Mouse (Mus musculus) heart, postnatal 36 days (tissue): ENCODE measurements around the gene Ank2. TPM values are rescaled to one million over a fixed set of nuclear protein-coding genes. Genes with fewer than 3 reads are reported as not detected.

Source experiments
- DNase-seq, 2 experiments: peaks; one replicate each; pipeline ENCODE4 v3.0.0; 2021 to 2022
- intact Hi-C: fragments of 180-260 bp; cut with DNase I; formaldehyde crosslinking; loops from one replicate; pipeline ENCODE4 v1.15.1; 2025
- total RNA-seq, 2 experiments: library from RNA; stranded (reverse); gene quantifications; 2 replicates each; pipeline ENCODE4 v1.2.3; 2021

Gene Ank2
- total RNA-seq, 2 experiments from 2014 or later: 334 to 351 TPM

DNA sequence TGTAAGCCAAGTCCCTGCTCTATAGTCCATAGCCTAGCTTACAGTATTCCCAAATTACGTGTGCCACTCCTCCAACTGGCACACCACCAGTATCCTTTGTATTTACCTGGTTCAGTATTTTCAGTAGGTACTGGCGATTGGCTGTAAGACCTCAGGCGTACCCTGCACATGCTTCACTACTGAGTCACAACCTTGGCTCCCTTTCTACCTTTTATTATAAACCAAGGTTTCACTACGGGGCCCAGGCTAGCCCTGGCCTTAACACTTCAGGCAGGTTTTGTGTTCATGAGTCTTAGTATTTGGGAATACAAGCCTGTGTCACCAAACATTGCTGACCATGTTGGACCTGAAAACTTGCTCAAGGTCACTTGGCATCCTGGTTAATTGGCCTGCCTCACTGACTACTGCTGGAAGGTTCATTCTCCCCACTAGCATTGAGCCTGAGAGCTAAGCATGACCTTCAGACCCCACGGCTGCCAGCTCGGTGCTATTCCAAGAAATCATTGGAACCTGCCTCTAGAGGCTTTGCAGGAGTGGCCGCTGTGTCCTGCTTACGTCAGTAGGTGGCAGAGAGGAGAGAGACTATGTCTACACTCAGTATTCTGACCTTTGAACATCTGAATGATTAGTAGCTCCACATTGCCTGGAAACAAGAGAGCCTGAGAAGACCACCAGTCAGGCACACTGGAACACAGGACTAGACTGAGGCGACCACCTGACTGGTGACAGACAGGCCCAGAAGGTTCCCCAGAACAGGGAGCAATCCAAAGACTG lies 494.1 kb downstream of the Ank2 start:
- DNase-seq: peak in 1 of 2 experiments; percentile 23
- intact Hi-C loops: no loop called here

DNA sequence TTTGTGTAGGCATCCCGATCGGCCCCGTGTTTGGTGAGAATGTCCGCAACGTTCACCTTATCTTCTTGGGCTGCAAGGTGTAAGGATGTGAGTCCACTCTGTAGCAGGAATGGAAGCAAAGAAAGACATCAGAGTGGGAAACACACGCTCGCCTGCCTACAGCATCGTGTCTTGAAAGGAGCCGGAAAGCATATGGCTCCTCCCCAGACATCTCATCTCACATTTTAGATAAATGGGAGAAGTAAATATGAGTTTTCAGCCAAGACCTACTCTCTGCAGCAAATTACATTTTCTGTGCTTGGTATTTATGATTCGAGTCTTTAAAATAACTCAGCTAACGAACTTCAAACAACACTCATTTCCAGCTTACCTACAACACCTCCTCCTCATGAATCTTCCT lies 495.2 kb downstream of the Ank2 start:
- DNase-seq: no peak
- intact Hi-C loops: no loop called here

DNA sequence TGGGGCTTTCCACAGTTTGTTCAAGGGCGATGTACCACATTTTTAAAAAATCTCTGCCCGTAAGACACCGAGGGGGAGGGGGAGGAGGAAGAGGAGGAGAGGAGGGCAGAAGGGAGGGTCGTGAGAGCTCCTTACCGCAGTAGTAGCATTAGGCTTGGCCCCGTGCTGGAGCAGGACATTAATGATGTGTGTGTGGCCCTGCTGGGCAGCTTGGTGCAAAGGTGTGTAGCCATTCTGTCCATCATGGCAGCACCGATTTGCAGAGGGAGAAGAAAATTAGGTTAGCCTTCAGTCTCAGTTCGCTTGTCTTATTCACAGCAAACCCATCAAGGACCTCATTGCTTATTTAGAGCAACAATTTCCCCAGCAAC lies 500.4 kb downstream of the Ank2 start:
- intact Hi-C loops: no loop called here

DNA sequence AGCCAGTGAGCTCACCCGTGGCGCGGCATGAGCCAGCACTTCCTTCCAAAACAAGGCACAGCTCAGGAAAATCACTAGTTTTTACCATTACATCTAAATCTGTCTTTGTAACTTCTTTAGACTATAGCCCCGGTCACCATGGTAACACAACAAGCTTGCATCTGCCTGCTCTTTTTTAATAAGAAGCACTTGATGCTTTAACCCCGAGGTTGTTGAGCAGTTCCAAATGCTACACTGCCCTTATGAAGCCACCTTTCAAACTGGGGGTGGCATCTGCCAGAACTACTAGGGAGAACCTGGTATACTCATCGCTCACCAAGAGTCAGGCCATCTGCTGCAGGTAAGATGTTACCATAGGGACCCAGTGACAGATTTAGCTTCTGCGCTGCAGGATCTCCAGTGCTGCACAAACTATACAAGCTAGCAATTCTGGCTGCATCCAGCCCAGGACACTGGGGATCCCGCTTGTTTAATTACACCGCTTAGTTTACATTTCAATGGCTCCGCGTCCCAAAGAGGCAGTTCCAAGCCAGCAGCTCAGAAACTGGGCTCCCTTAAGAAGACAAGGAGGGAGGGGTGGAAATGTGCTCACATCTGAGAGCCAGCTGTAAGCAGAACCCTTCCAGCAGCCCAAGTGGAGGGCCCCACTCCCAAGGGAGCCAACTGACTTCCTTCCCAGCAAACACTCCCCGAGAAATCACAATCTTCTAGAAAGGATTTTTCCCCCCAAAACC lies 501.0 kb downstream of the Ank2 start:
- peak; percentile 35 to 49 for DNase-seq
- intact Hi-C loops: no loop called here

More for the DNA sequence above, 500.4 kb downstream of the Ank2 start:
- no peak for DNase-seq

DNA sequence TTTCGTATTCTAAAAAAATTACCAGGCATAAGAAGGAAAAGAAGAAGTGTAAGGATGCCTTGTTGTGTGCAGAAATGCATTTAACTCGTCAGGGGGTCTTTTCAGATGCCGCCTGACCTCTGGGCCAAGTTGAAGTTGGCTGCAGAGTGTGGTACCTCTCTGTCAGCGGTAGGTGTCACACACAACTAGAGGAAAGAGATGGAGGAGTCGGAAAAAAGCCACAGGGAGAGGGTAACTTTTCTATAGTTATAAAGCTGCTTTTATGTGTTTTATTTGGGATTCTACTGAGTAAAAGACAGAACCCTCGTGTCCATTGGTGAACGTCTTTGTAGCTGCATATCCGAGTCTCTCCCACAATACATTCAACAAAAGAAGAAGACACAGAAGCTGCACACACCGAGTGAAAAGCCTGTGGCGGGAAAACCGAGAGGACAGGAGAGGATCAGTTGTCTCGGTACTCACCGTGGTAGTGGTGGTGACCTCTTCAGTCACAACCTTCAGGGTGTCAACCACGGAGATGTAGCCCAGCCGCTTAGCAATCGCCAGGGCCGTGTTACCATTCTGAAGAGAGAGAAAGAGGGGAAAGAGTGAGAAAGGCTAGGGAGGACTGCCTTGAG lies 501.7 kb downstream of the Ank2 start:
- intact Hi-C loops: no loop called here

DNA sequence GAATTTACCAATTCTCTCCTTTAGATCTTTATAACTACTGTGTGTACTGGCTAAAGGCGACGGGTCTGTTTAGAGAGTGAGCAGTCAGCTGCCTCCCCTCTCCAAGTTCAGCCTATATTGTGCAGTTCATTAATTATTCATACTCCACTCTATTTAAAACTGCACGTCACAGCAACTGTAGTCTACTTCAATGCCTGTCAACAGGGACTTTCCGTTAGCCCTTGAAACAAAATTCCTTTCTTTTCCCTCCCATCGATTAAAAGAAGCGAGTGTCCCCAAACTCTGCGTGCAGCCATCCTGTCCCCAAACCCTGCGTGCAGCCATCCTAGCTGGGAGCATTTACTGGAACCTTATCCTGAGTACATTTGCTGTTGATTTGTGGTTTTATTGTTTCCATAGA lies 502.4 kb downstream of the Ank2 start:
- no peak for DNase-seq
- intact Hi-C loops: no loop called here

More for the DNA sequence above, 501.7 kb downstream of the Ank2 start:
- DNase-seq: no peak

DNA sequence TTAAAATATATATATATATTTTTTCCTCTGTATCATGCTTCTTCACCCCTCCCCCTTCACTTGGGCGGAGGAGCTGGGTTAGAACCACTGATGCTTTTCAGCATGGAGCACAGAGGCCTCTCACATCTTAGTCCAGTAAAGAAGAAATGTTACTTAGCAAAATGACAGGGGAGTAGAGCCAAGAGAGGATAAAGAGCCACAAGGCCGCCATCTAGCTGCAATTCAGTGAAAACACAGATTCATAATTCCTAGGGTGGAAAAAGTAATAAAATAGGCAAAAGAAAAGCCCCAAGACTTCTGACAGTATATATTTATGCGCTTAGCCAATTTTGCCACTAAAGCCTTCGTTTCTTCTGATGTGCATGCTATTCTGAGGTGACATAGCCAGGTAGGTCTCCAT lies 503.2 kb downstream of the Ank2 start:
- DNase-seq: no peak
- intact Hi-C loops: no loop called here

DNA sequence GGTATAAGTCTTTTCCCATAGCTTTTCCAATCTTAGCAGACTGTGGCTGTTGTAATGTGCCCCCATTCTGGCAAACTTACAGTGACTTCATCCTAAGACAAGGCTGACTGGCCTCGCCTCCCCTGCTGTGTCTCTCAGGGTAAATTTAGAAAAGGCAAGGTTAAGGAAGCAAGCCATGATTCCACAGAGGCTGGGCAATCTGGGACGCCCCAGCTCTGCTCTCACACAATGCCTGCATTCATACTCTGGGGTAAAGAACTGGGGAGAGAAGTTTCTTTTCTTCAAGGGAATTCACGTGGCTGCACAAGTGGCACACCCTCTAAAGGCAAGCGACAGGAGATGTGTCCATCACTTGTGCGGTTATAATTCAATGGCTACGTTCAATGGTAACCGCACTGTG lies 505.0 kb downstream of the Ank2 start:
- intact Hi-C loops: no loop called here
- no peak for DNase-seq

DNA sequence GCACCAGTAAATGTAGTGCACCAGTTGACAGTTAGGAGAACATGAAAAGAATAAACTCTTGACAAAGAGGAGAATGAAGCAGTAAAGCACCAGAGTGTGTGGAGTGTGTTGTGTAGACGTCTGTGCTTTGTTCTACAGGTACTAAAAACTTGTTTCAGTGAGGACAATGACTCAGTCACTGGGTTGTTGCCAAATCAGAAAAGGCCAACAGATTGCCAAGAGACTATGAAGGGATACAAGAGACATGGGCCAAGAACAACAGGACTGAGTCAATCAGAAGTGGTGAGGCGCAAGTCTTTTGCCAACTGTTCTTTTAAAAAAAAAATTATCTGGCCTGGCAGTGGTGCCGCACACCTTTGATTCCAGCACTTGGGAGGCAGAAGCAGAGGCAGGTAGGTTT lies 509.2 kb downstream of the Ank2 start:
- peak in 1 of 2 experiments; percentile 28 for DNase-seq
- intact Hi-C loops: no loop called here

DNA sequence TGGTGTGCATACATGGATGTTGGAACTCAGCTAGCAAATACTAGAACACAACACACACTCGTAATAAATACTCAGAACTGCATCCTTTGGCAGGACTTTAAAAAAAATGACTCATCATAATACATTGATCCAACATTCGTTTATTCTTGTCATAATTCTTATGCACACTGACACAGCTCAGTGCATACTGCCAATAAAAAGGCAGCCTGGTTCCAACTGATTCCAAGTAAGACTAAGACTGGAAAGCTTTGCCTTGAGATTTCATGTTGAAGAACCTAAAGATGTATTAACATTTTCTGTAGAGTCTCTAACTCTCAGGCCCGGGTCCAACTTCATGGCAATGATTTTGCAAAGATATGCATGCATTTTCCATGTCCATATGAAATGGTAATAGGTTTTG lies 512.5 kb downstream of the Ank2 start:
- intact Hi-C loops: no loop called here
- DNase-seq: no peak

DNA sequence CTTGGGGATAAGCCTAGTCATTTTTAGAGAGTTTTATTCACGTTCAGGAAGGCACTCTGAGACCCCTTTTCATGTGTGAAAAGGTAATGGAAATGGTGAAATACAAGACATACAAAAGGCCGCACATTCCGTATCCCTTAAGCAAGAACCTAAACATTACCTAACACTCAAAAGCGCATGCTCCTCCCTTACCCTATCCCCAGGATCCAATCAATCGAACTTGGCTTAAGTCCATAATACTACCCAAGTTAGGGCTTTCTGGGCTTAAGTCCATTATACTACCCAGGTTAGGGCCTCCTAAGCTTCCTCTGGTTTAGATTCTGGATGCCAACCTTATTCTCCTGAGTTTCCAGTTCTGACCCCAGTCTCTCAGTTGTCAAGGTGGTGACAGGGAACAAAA lies 516.3 kb downstream of the Ank2 start:
- intact Hi-C loops: no loop called here
- no peak for DNase-seq

DNA sequence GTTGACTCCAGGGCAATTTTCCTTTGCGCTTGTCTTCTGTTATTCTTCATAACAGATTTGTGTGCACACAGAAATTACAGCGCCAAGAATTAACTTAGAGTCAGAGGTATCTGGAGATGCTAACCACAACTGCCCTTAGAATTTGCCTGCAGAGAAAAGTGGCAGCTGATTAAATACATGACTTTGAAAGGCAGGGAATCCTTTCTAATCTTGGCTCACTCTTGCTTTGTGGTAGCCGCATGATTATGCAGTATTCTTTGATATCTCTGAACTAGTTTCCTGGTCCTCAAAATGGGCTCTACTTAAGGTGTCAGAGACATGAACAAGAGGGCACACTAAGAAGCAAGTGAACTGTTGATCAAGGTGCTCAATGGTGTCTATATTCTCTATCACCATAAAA lies 518.0 kb downstream of the Ank2 start:
- DNase-seq: no peak
- intact Hi-C loops: no loop called here

DNA sequence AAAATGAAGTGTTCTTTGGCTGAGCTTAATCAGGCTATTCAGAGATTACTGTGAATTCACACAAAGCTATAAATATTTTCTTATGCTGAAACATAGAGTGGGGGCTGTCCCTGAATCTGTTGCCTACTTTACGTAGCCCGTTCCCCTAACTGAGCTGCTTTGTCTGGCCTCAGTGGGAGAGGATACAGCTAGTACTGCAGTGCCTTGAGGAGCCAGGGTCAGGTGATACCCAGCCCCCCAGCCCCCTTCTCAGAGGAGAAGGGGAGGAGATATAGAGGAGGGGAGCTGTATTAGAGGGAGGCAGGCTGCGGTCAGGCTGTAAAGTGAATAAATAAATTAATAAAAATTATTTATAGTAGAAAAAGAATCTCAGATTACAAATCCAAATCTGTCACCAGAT lies 519.5 kb downstream of the Ank2 start:
- intact Hi-C loops: loop anchor here (5.0 kb wide), 1 partner anchor 33 kb away; no protein-coding TSS in a partner anchor

DNA sequence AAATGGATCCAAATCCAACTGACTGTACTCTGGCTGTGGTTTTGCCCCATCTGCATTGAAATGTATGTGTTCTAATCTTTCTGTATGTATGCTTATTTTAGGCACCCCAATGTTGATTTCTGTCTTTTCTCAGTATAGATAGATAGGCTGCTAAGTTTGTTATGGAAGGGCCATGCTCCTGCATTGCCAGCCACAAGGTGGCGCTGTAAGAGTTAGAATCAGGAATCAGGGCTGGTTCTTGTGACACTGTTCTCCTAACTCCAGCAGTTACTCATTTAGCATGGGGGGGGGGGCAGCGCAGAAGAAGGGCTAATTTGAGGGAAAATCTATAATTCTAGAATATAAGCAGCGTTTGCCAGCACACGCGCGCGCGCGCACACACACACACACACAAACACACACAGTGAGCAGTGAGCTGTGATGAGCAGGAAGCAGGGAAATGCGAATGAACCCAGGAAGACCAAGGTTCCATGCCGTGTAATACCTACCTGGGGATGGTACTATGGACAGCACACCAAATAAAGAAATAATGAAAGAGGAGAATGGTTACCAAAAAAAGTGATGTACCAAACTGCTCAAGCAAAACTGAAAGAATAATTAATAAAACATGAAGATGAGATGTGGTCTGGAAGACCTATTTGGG lies 520.3 kb downstream of the Ank2 start:
- DNase-seq: peak; percentile 70 to 73
- intact Hi-C loops: loop anchor here (5.0 kb wide), 1 partner anchor 33 kb away; no protein-coding TSS in a partner anchor

More for the DNA sequence above, 519.5 kb downstream of the Ank2 start:
- DNase-seq: no peak

DNA sequence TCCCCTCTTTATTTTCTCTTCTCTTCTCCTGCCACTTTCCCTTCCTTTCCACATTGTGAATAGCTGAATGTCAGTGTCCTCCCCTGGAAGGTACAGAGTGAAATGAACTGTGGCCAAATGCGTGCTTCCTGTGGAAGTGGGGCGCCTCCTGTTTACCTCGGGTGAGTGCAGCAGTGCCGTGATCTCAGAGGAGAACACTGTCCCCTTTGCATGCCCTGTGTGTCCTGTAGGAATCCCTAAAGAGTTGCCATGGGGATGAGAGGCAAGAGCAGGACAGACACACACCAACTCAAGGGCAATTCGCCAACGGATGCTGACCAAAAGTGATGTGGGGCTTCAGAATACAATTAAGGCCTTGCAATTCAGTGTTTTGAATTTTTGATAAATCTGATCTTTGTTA lies 521.8 kb downstream of the Ank2 start:
- intact Hi-C loops: loop anchor here (5.0 kb wide), 1 partner anchor 35 kb away; no protein-coding TSS in a partner anchor
- no peak for DNase-seq

DNA sequence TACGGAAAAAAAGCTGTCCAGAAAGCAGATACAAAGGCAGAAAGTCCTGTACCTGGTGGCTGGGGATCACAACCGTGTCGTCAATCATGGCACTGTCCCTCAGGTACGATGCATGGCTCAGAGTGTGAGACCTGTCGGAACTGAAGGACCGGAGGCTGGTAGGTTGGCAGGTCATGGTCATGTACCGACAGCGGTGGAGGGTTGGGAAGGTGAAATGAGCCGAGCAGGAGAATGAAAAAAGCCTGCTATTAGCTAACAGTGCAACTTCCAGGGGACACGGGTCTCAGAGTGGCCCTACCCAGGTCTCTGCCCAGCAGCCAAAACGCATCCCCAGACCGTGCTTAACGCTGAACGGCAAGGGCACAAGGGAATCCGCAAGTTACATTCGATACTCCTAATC lies 522.4 kb downstream of the Ank2 start:
- no peak for DNase-seq
- intact Hi-C loops: loop anchor here (5.0 kb wide), 1 partner anchor 36 kb away; no protein-coding TSS in a partner anchor

DNA sequence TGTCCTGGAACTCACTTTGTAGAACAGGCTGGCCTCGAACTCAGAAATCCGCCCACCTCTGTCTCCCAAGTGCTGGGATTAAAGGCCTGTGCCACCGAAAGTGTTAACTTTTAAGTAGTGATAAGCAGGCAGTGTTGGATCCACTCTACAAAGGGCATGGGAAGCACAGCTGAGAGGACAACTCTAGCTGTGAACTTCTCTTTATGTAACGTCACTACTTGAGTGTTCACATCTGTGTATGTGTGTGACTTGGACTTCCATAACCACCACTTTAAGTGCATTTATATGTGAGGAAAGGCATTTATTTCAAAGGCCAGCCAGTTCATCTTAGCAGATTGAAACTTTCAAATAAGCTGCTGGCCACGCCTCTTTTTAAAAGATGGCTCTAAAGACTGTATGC lies 523.7 kb downstream of the Ank2 start:
- DNase-seq: no peak
- intact Hi-C loops: loop anchor here (5.0 kb wide), 1 partner anchor 37 kb away; no protein-coding TSS in a partner anchor

DNA sequence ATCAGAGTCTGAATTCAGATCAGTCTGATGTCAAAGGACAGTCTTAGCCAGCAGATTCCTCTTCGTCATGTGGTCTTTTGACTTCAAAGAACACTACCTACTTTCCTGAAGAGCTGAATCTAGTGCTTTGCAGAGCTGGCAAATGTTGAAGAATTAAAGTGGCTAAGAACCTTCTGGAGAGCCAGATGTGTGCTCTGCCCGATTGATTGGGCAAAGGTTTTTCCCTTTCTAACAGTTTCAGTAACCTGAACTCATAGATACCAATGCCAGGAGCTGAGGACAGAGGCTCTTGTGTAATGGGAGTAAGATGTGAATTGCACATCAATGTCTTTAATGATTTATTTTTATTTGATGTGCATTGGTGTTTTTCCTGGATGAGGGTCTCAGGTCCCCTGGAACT lies 525.6 kb downstream of the Ank2 start:
- no peak for DNase-seq
- intact Hi-C loops: no loop called here

DNA sequence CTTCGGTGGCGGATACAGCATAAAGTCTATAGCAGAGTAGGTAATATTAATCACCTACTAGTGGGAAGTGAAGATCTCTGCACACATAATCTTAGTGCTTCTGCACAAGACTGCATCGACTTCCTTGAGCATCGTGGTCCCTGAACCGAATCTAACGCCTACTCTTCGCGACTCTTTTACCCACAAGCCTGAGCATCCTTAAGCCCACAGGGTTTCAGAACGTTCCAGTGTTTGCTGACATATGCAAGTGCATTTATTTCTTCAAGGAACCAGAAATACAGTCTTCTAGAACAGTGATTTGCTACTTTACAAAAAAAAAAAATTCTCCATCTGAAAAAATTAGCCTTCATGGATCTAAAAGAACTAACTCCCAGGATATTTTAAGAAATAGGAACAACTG lies 527.6 kb downstream of the Ank2 start:
- no peak for DNase-seq
- intact Hi-C loops: no loop called here

DNA sequence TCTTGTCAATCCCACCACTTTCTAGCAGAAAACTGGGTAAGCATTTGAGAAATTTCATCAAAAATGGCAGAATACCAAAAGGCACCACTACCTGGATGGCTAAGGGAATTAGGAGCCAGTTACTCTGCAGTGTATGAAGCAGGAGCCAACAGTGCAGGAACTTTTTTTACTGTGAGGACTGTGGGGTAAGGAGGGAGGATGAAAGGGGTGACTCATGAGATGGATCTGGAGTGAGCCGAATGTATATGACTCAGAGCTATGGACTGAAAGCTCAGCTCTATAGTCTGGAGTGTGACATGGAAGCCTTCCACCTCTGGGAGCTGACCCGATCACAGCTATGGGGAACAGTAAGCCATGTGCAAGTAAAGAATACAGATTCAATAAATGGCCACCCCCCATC lies 530.4 kb downstream of the Ank2 start:
- no peak for DNase-seq
- intact Hi-C loops: no loop called here

DNA sequence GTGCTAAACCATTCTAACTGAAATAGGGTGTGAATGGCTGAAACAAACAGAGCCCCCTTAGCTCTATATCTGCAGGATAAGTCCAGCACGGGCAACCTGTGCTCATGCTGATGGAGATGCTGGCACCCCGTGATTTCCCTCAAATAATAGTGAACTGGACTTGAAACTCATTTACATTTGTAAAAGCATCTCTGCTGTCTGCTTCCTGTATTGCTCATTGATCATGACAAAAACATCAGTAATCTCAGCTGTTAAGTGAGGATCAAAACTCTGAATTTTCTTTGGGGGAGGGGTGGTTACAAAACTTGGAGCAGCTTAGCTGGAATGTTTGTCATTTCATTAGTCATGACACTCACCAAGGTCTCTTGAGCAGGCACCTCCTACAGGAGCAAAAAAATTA lies 533.4 kb downstream of the Ank2 start:
- DNase-seq: no peak
- intact Hi-C loops: no loop called here
